Mouse (Mus musculus): ENCODE data around the gene Rtf1. TPM values are rescaled to one million over a fixed set of nuclear protein-coding genes. Genes with fewer than 3 reads are reported as not detected.

Rtf1 gene
- polyA plus RNA-seq, 1 experiment from 2014 or later, result 78.3 TPM

GRCm38 (mm10) chr2:119741581-119742411 lies 66.9 kb downstream of the Rtf1 start, which contains the start of gene Itpka:
TSS of gene Itpka (plus strand) at chr2:119742337.
- Histone ChIP-seq H3K4me3 (peak within 1 kb of the TSS; percentile 58), H3K9ac (peak within 1 kb of the TSS; percentile 64), H3K27me3 (peaks cover 65% of the 10 kb centered on the region), H3K4me2 (replicated peaks) (peak within 1 kb of the TSS; percentile 98), H3K36me3 (no peaks in the 10 kb centered on the region), H3K9me3 (replicated peaks) (no peaks in the 10 kb centered on the region), H3K4me1 (peaks cover 34% of the 10 kb centered on the region), H3K27ac (no peak within 1 kb of the TSS; the same call in 1 of the 2 replicates)
- peak; percentile 77 for ATAC-seq (ENCODE audit: low FRiP score)
- under 1% methylated on average over 48 of the region's 53 CpGs for WGBS

GRCm38 (mm10) chr2:119742461-119743175 lies 67.8 kb downstream of the Rtf1 start:
- no peaks in the 10 kb centered on the region for H3K9me3 ChIP-seq (replicated peaks)
- no peaks in the 10 kb centered on the region for H3K36me3 ChIP-seq
- peak overlapping the region; percentile 64 for H3K9ac ChIP-seq
- H3K4me2 ChIP-seq (replicated peaks), result peak overlapping the region; percentile 98
- H3K27ac ChIP-seq, result no peak overlapping the region
- WGBS, result 1% methylated on average over 62 of the region's 70 CpGs
- peaks cover 72% of the 10 kb centered on the region for H3K27me3 ChIP-seq
- peaks cover 34% of the 10 kb centered on the region for H3K4me1 ChIP-seq
- ATAC-seq (ENCODE audit: low FRiP score), result peak; percentile 37
- H3K4me3 ChIP-seq, result peak overlapping the region; percentile 58

- peak overlapping the region; percentile 98 for H3K4me2 ChIP-seq (replicated peaks)
- no peak for ATAC-seq (ENCODE audit: low FRiP score)
- H3K9me3 ChIP-seq (replicated peaks), result no peaks in the 10 kb centered on the region
- peak overlapping the region; percentile 64 for H3K9ac ChIP-seq
- H3K27me3 ChIP-seq, result peaks cover 78% of the 10 kb centered on the region
- WGBS, result 9% methylated on average over 24 of the region's 31 CpGs
- H3K4me3 ChIP-seq, result peak overlapping the region; percentile 58
- H3K27ac ChIP-seq, result no peak overlapping the region
- H3K4me1 ChIP-seq, result peaks cover 34% of the 10 kb centered on the region
- H3K36me3 ChIP-seq, result no peaks in the 10 kb centered on the region
Measured at GRCm38 (mm10) chr2:119743176-119743807, 68.4 kb downstream of the Rtf1 start.

GRCm38 (mm10) chr2:119743808-119744162 lies 68.9 kb downstream of the Rtf1 start:
- Histone ChIP-seq H3K4me3 (peak overlapping the region; percentile 58; the same call in 1 of the 2 replicates), H3K4me2 (replicated peaks) (peak overlapping the region; percentile 98), H3K9me3 (replicated peaks) (no peaks in the 10 kb centered on the region), H3K9ac (no peak overlapping the region), H3K27ac (no peak overlapping the region), H3K27me3 (peaks cover 75% of the 10 kb centered on the region), H3K4me1 (peaks cover 34% of the 10 kb centered on the region), H3K36me3 (no peaks in the 10 kb centered on the region)
- 5% methylated on average over 22 of the region's 22 CpGs for WGBS
- ATAC-seq (ENCODE audit: low FRiP score), result no peak

GRCm38 (mm10) chr2:119744163-119745111 lies 69.6 kb downstream of the Rtf1 start:
- ATAC-seq (ENCODE audit: low FRiP score), result 0 out of 2 replicates have a peak, but pooled peaks have one; percentile 3
- Histone ChIP-seq H3K9ac (0 out of 2 replicates have a peak overlapping the region, but pooled peaks have one; percentile 41), H3K4me1 (peaks cover 34% of the 10 kb centered on the region), H3K27ac (no peak overlapping the region), H3K4me3 (peak overlapping the region; percentile 58), H3K36me3 (no peaks in the 10 kb centered on the region), H3K9me3 (replicated peaks) (no peaks in the 10 kb centered on the region), H3K4me2 (replicated peaks) (peak overlapping the region; percentile 98), H3K27me3 (peaks cover 71% of the 10 kb centered on the region)
- WGBS, result 3% methylated on average over 46 of the region's 46 CpGs

- H3K27me3 ChIP-seq, result peaks cover 68% of the 10 kb centered on the region
- peaks cover 34% of the 10 kb centered on the region for H3K4me1 ChIP-seq
- H3K9ac ChIP-seq, result no peak overlapping the region
- H3K36me3 ChIP-seq, result no peaks in the 10 kb centered on the region
- no peak overlapping the region for H3K4me3 ChIP-seq
- 13% methylated on average over 1 of the region's 1 CpGs for WGBS
- H3K27ac ChIP-seq, result no peak overlapping the region
- no peak overlapping the region for H3K4me2 ChIP-seq (replicated peaks)
- H3K9me3 ChIP-seq (replicated peaks), result no peaks in the 10 kb centered on the region
- no peak for ATAC-seq (ENCODE audit: low FRiP score)
Measured at GRCm38 (mm10) chr2:119745281-119745680, 70.4 kb downstream of the Rtf1 start.

- peaks cover 22% of the 10 kb centered on the region for H3K4me1 ChIP-seq
- H3K36me3 ChIP-seq, result no peaks in the 10 kb centered on the region
- H3K27ac ChIP-seq, result no peak overlapping the region
- no peak for ATAC-seq (ENCODE audit: low FRiP score)
- no peak overlapping the region for H3K4me2 ChIP-seq (replicated peaks)
- H3K27me3 ChIP-seq, result peaks cover 71% of the 10 kb centered on the region
- WGBS, result 80% methylated on average over 7 of the region's 7 CpGs
- no peak overlapping the region for H3K4me3 ChIP-seq
- no peaks in the 10 kb centered on the region for H3K9me3 ChIP-seq (replicated peaks)
- H3K9ac ChIP-seq, result no peak overlapping the region
Measured at GRCm38 (mm10) chr2:119747554-119747953, 72.7 kb downstream of the Rtf1 start.

- Histone ChIP-seq H3K4me2 (replicated peaks) (no peak overlapping the region), H3K27me3 (peaks cover 69% of the 10 kb centered on the region), H3K4me1 (peaks cover 6% of the 10 kb centered on the region), H3K4me3 (no peak overlapping the region), H3K36me3 (no peaks in the 10 kb centered on the region), H3K9ac (no peak overlapping the region), H3K27ac (no peak overlapping the region), H3K9me3 (replicated peaks) (no peaks in the 10 kb centered on the region)
- no peak for ATAC-seq (ENCODE audit: low FRiP score)
- WGBS, result 80% methylated on average over 13 of the region's 13 CpGs
Measured at GRCm38 (mm10) chr2:119749260-119749659, 74.4 kb downstream of the Rtf1 start.

GRCm38 (mm10) chr2:119757601-119758100 lies 82.8 kb downstream of the Rtf1 start:
- H3K4me1 ChIP-seq, result peaks cover 16% of the 10 kb centered on the region
- H3K4me2 ChIP-seq (replicated peaks), result peak overlapping the region; percentile 90
- no peaks in the 10 kb centered on the region for H3K36me3 ChIP-seq
- 2% methylated on average over 31 of the region's 31 CpGs for WGBS
- H3K9ac ChIP-seq, result peak overlapping the region; percentile 59
- no peaks in the 10 kb centered on the region for H3K9me3 ChIP-seq (replicated peaks)
- peak; percentile 47 for ATAC-seq (ENCODE audit: low FRiP score)
- H3K27me3 ChIP-seq, result peaks cover 91% of the 10 kb centered on the region
- peak overlapping the region; percentile 49 for H3K4me3 ChIP-seq
- H3K27ac ChIP-seq, result no peak overlapping the region

GRCm38 (mm10) chr2:119758101-119758843 lies 83.4 kb downstream of the Rtf1 start:
- peak overlapping the region; percentile 59 for H3K9ac ChIP-seq
- 2% methylated on average over 47 of the region's 77 CpGs for WGBS
- peak overlapping the region; percentile 90 for H3K4me2 ChIP-seq (replicated peaks)
- no peak overlapping the region for H3K27ac ChIP-seq
- ATAC-seq (ENCODE audit: low FRiP score), result peak; percentile 64
- peak overlapping the region; percentile 49 for H3K4me3 ChIP-seq
- H3K4me1 ChIP-seq, result peaks cover 16% of the 10 kb centered on the region
- 0 out of 2 replicates have a peak, but pooled peaks cover 3% of the 10 kb centered on the region for H3K36me3 ChIP-seq
- H3K9me3 ChIP-seq (replicated peaks), result no peaks in the 10 kb centered on the region
- H3K27me3 ChIP-seq, result peaks cover 87% of the 10 kb centered on the region

Data from hindbrain, embryonic 12.5 days (tissue).